Mouse (Mus musculus): ENCODE results near the gene Dusp1. TPM values are rescaled to one million over a fixed set of nuclear protein-coding genes. Genes with fewer than 3 reads are reported as not detected.

The Dusp1 gene
- total RNA-seq (2014; fragmentation: Nextera tagmentation) (18.4 and 29.1 TPM in 2 replicates), total RNA-seq (2017) (73.3 and 79.0 TPM in 2 replicates)

- ATAC-seq (replicated peaks; ENCODE audit: low FRiP score, low TSS enrichment, poor library complexity, severe bottlenecking), result no peak
These were observed at the start of gene Dusp1 for GRCm38 (mm10) chr17:26561651-26562181. Dusp1 (minus strand) TSS chr17:26562128.

- no peak for ATAC-seq (replicated peaks; ENCODE audit: low FRiP score, low TSS enrichment, poor library complexity, severe bottlenecking)
These were observed 49.4 kb upstream of the Dusp1 start for GRCm38 (mm10) chr17:26611328-26611727.

DNA sequence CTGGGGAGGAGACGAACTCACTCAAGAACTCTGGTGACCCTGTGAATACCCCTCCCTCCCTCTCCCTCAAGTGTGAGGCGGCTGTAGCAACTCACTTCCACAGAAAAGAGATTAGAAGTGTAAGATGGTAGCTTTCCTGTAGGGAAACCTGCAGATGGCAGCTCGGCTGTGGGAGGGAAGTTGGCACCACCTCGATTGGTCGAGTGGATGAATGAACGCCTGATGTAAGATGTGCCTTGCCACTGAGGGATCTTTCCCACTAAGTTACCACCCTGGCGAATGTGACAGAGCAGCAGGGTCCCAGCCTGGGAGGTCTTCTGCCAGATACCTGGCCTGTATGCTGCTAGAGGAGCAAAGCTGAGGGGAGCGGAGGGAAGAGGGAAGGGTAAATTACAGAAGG lies 47.9 kb upstream of the Dusp1 start:
- no peak for ATAC-seq (replicated peaks; ENCODE audit: low FRiP score, low TSS enrichment, poor library complexity, severe bottlenecking)

DNA sequence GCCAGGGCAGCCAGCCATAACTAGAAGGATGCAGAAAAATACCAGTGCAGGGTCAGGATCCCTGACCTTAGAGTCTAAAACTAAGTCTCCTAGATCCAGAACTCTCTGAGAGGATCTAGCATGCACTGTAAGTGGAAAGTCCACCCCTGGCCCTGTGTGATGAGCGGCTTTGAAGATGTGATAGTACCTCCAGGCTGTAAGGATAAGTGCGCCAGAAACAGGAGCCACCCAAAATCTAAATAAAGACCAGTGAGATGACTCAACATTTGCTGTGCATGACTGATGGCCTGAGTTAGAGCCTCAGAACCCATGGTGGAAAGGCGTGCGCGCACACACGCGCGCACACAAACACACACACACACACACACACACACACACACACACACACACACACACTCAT lies 46.9 kb upstream of the Dusp1 start:
- ATAC-seq (replicated peaks; ENCODE audit: low FRiP score, low TSS enrichment, poor library complexity, severe bottlenecking), result no peak

DNA sequence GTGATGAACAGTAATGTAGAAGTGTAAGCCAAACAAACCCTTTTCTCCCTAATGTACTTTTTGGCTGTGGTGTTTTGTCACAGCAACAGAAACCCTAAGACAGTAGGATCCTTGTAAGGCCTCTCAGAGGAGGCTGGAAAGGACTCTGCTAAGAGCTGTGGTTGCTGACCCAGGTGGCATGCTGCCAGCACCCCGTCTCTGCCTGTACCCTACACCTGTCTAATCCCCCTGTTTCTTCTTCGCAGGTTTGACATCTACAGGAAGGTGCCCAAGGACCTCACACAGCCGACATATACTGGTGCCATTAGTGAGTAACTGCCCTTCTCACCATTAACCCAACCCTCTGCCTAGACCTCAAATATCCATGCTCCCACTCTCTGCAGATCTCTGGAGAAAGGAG lies 46.4 kb upstream of the Dusp1 start:
- no peak for ATAC-seq (replicated peaks; ENCODE audit: low FRiP score, low TSS enrichment, poor library complexity, severe bottlenecking)

- ATAC-seq (replicated peaks; ENCODE audit: low FRiP score, low TSS enrichment, poor library complexity, severe bottlenecking), result no peak
These were observed 44.6 kb upstream of the Dusp1 start for GRCm38 (mm10) chr17:26606516-26606915.

DNA sequence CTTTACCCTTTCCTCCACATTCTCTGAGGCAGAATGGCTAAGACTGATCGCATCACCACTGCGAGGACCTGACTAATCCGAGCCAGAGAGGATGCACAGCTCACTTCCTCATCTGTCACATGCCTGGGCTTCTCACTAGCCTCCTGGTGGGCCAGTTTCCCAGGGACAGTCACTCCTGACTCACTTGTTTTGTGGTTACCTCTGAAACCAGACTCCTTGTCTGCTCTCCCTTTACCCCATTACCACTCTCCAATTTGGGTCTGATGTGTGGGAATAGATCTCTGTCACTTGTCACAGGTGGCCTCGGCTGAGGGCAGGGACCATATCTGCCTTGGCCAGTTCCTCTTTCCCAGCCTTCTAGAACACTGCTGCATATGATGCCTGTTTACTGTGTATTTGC lies 43.7 kb upstream of the Dusp1 start:
- no peak for ATAC-seq (replicated peaks; ENCODE audit: low FRiP score, low TSS enrichment, poor library complexity, severe bottlenecking)

DNA sequence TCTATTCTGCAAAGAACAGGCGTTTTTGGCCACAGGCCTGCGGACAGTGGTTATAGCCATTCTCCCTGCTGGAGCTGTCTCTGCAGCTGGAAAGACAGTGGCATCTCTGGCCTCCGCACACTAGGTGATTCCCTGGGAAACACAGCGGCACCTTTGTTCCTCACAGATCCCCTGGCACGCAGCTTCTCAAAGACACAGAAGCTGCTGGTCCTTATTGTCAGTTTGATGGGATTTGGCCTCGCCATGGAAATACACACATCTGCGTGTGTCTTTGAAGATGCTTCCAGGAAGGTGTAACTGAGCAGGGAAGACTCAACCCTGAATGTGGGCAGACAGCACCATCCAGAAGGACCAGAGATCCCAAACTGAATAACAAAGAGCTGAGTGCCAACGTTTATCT lies 41.4 kb upstream of the Dusp1 start:
- ATAC-seq (replicated peaks; ENCODE audit: low FRiP score, low TSS enrichment, poor library complexity, severe bottlenecking), result no peak

DNA sequence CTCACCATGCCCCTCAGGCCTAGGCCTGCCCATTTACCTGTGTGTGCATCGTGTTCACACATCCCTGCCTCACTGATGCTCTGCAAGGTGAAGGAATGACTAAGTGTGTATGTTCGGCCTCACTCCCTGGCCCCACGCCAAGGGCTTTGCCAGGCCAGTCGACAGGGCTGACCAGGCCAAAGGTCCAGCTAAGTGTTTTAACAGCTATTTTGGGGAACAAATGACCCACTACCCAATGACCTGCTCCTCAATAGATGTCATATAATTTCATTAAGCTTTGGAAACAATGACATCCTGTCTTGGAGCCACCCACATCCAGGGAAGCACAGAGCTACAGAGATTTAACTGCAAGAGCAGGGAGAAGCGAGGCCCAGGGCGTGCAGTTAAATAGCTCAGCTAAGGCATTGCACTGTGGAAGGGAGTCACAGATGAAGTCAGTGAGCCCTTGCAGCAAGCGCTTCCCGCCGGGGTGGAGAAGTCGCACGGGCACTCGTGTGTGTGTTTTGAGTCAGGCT lies 40.5 kb upstream of the Dusp1 start:
- ATAC-seq (replicated peaks; ENCODE audit: low FRiP score, low TSS enrichment, poor library complexity, severe bottlenecking), result no peak

DNA sequence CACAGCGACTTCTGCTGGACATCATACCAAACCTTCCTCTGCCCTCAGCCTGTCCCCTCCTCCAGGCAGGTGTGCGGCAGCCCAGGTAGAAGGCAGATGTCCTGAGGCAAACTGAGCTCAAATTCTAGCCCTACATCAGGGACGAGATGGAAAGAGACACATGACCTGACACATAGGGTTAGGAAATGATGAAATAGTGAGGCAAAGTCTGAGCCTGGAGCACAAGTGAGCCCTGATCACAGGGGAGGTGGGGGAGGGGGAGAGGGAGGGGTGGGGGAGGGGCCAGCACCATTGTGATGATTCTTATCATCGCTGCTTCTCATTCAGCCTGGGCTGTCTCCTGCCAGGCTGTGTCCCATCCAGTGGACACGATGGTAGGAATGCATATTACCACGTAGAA lies 40.0 kb upstream of the Dusp1 start:
- no peak for ATAC-seq (replicated peaks; ENCODE audit: low FRiP score, low TSS enrichment, poor library complexity, severe bottlenecking)

GRCm38 (mm10) chr17:26601514-26601913 lies 39.6 kb upstream of the Dusp1 start:
- ATAC-seq (replicated peaks; ENCODE audit: low FRiP score, low TSS enrichment, poor library complexity, severe bottlenecking), result no peak

GRCm38 (mm10) chr17:26600913-26601447 lies 39.1 kb upstream of the Dusp1 start:
- ATAC-seq (replicated peaks; ENCODE audit: low FRiP score, low TSS enrichment, poor library complexity, severe bottlenecking), result peak; percentile 47

DNA sequence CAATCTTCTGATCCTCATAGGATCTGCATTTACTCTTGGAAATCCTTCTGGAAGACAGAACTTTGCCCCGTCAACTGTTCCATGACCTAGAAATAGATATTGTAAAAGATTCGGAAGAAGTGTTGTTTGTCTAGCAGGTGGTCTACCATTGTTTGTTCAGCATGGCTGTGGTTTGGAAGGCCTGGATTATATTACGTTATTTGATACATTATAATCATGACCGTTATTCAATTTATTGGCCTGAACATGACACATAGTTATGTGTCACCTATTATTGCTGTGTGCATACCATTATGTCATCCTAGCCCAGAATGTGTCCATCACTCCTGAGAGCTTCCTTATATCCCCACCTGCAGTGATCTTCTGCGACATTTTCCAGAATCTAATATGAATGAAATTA lies 36.9 kb upstream of the Dusp1 start:
- no peak for ATAC-seq (replicated peaks; ENCODE audit: low FRiP score, low TSS enrichment, poor library complexity, severe bottlenecking)

DNA sequence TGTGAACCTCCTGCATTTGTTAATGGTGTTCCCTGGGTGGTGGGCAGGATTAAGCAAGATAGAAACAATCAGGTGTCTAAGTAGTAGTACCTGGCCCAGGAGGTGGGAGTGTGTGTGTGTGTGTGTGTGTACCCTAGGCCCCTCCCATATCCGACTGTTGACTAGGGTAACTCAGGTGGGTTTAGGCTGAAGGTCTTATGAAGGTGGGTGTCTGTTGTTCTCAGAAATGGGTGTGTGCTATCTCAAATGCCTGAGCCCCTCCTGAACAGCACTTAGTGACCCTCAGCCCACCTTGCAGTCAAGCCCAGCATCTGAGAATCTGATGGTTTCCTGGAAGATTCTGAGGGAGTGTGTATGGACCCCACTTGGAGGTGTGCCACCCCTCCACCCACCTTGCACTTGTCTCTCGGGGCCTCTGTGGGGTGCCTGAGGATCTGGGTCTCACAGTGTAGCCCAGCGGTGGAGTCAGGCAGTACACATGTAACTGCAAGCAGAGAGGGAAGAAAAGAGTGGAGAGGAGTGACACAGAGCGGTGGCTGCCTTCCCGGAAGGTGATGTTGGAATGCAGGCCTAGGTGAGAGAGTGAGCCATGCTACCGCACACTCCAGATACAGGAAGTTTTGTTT lies 35.0 kb upstream of the Dusp1 start:
- ATAC-seq (replicated peaks; ENCODE audit: low FRiP score, low TSS enrichment, poor library complexity, severe bottlenecking), result no peak

GRCm38 (mm10) chr17:26596168-26596658 lies 34.3 kb upstream of the Dusp1 start:
- no peak for ATAC-seq (replicated peaks; ENCODE audit: low FRiP score, low TSS enrichment, poor library complexity, severe bottlenecking)

- no peak for ATAC-seq (replicated peaks; ENCODE audit: low FRiP score, low TSS enrichment, poor library complexity, severe bottlenecking)
These were observed 33.7 kb upstream of the Dusp1 start for GRCm38 (mm10) chr17:26595448-26596167.

GRCm38 (mm10) chr17:26594958-26595357 lies 33.0 kb upstream of the Dusp1 start:
- no peak for ATAC-seq (replicated peaks; ENCODE audit: low FRiP score, low TSS enrichment, poor library complexity, severe bottlenecking)

DNA sequence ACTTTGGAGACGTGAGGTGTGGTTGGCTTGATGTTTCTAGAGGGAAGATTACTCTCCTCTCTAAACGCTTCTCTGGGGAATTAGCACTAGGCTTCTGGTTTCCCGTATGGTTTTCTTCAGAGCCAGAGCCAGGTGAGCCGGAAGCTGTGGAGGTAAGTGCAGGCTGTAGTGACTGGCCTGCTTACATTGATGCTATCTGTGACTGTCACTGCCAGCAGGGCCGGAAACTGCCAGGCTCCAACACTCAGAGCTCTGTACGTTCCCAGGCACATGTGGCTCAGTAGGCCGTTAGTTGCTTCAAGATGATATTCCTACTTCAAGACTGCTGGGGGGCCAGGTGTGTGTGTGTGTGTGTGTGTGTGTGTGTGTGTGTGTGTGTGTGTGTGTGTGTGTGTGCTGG lies 32.2 kb upstream of the Dusp1 start:
- no peak for ATAC-seq (replicated peaks; ENCODE audit: low FRiP score, low TSS enrichment, poor library complexity, severe bottlenecking)

- no peak for ATAC-seq (replicated peaks; ENCODE audit: low FRiP score, low TSS enrichment, poor library complexity, severe bottlenecking)
These were observed 31.3 kb upstream of the Dusp1 start for GRCm38 (mm10) chr17:26593199-26593598.

- ATAC-seq (replicated peaks; ENCODE audit: low FRiP score, low TSS enrichment, poor library complexity, severe bottlenecking), result no peak
These were observed 30.6 kb upstream of the Dusp1 start for GRCm38 (mm10) chr17:26592510-26592909.
